Mouse (Mus musculus): ENCODE data around the gene Zfand6. TPM values are rescaled to one million over a fixed set of nuclear protein-coding genes. Genes with fewer than 3 reads are reported as not detected.
A peak's percentile ranks its signal among the peaks of the same experiment; 100 is the strongest.

Zfand6 gene
- polyA plus RNA-seq, 1 experiment = 49.9 TPM

- no peak for TF ChIP-seq GATA1 (IDR thresholded peaks at IDR 0.05; ENCODE audit: low read length)
Measured at GRCm38 (mm10) chr7:84679264-84679663, 10.5 kb downstream of the Zfand6 start.

- TF ChIP-seq GATA1 (IDR thresholded peaks at IDR 0.05; ENCODE audit: low read length) = no peak
Measured at GRCm38 (mm10) chr7:84673103-84673502, 16.7 kb downstream of the Zfand6 start.

- TF ChIP-seq GATA1 (IDR thresholded peaks at IDR 0.05; ENCODE audit: low read length) = no peak
Measured at GRCm38 (mm10) chr7:84669554-84670152, 20.1 kb downstream of the Zfand6 start.

- no peak for TF ChIP-seq GATA1 (IDR thresholded peaks at IDR 0.05; ENCODE audit: low read length)
Measured at GRCm38 (mm10) chr7:84667946-84668345, 21.8 kb downstream of the Zfand6 start.

GRCm38 (mm10) chr7:84652740-84653139 lies 37.0 kb downstream of the Zfand6 start:
- no peak for TF ChIP-seq GATA1 (IDR thresholded peaks at IDR 0.05; ENCODE audit: low read length)

GRCm38 (mm10) chr7:84651987-84652321 lies 37.8 kb downstream of the Zfand6 start:
- no peak for TF ChIP-seq GATA1 (IDR thresholded peaks at IDR 0.05; ENCODE audit: low read length)

GRCm38 (mm10) chr7:84651303-84651986 lies 38.3 kb downstream of the Zfand6 start:
- TF ChIP-seq GATA1 (IDR thresholded peaks at IDR 0.05; ENCODE audit: low read length) = peak; percentile 53

GRCm38 (mm10) chr7:84649016-84649415 lies 40.7 kb downstream of the Zfand6 start:
- no peak for TF ChIP-seq GATA1 (IDR thresholded peaks at IDR 0.05; ENCODE audit: low read length)

- no peak for TF ChIP-seq GATA1 (IDR thresholded peaks at IDR 0.05; ENCODE audit: low read length)
Measured at GRCm38 (mm10) chr7:84646256-84646655, 43.5 kb downstream of the Zfand6 start.

GRCm38 (mm10) chr7:84643270-84643998 lies 46.3 kb downstream of the Zfand6 start:
- TF ChIP-seq GATA1 (IDR thresholded peaks at IDR 0.05; ENCODE audit: low read length) = no peak

- no peak for TF ChIP-seq GATA1 (IDR thresholded peaks at IDR 0.05; ENCODE audit: low read length)
Measured at GRCm38 (mm10) chr7:84642159-84642928, 47.4 kb downstream of the Zfand6 start.

GRCm38 (mm10) chr7:84636939-84637338 lies 52.8 kb downstream of the Zfand6 start:
- no peak for TF ChIP-seq GATA1 (IDR thresholded peaks at IDR 0.05; ENCODE audit: low read length)

GRCm38 (mm10) chr7:84631878-84632277 lies 57.9 kb downstream of the Zfand6 start:
- TF ChIP-seq GATA1 (IDR thresholded peaks at IDR 0.05; ENCODE audit: low read length) = no peak

GRCm38 (mm10) chr7:84623718-84624117 lies 66.0 kb downstream of the Zfand6 start:
- TF ChIP-seq GATA1 (IDR thresholded peaks at IDR 0.05; ENCODE audit: low read length) = no peak

GRCm38 (mm10) chr7:84620956-84621355 lies 68.8 kb downstream of the Zfand6 start:
- no peak for TF ChIP-seq GATA1 (IDR thresholded peaks at IDR 0.05; ENCODE audit: low read length)

- TF ChIP-seq GATA1 (IDR thresholded peaks at IDR 0.05; ENCODE audit: low read length) = no peak
Measured at GRCm38 (mm10) chr7:84618951-84619350, 70.8 kb downstream of the Zfand6 start.
